Mouse (Mus musculus): ENCODE data around the gene Cap2.

Cap2 gene

DNA sequence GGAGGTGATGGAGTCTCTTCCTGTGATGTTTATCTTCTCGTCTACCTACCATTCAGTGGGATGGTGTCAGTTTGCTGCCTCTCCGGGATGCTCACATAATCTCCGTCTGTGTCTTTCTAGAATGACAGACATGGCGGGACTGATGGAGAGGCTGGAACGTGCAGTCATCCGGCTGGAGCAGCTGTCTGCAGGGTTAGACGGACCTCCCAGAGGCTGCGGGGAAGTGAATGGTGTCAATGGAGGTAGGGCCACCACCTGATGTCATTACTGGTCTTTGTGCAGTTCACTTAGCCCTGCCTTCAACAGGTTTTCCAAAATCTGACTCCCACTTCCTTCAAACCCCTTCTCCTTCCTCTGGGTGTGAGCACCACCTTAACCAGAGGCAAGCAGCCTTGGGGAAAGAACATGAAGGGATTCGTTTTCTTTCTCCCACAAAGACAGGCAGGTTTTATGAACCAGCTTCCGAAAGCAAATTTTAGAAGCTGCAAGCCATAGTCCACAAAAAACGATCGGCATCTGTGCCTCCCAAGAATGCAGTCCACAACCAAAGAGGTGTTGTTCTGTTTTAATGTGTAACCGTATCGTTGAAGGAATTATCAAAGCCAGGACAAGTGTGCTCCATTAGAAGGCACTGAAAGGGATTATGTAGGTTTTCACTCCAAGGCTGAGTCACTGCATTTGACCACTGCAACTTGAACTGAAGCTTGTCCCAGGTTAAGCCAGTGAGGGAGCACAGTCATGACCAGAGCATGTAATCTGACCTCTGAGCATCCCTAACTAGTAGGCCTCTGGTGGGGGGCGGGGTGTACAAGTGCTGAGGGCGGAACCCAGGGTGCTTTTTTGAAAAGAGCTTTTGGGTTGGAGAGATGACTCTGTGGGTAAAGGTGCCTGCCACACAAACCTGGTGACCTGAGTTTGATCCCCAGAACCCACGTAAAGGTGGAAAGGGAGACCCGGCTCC lies 23.9 kb downstream of the Cap2 start:
- in situ Hi-C loops (cut with MboI, MseI): no loop called here

DNA sequence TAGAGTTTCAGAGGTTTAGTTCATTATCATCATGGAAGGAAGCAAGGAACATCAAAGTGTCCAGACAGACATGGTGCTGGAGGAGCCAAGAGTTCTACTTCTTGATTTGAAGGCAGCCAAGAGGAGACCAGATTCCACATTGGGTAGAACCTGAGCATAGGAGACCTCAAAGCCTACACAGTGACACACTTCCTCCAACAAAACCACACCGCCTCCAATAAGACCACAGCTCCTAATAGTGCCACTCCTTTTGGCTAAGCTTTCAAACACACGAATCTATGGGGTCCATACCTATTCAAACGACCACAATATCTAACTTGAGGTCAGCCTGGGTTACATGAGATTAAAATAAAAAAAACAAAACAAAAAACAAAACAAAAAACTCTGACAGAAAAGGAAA lies 25.0 kb downstream of the Cap2 start:
- in situ Hi-C loops (cut with MboI, MseI): no loop called here

DNA sequence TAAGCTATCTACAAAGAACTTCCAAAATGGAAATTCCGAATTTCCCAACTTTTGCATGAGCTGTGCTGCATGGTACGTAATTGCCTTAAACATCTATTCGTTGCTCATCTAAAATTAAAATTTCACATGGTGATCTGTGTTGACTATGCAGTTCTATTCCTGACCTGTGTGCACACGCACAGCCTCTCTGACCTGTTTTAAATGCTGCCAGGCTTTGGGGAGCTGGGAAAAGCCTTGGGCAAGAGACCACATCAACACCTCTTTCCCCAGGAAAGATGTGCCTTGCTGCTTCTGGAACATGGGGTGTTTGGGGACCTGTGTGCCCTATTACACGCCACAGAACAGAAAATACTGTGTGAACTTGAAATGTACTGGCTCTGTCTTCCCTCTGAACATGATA lies 25.7 kb downstream of the Cap2 start:
- in situ Hi-C loops (cut with MboI, MseI): no loop called here

DNA sequence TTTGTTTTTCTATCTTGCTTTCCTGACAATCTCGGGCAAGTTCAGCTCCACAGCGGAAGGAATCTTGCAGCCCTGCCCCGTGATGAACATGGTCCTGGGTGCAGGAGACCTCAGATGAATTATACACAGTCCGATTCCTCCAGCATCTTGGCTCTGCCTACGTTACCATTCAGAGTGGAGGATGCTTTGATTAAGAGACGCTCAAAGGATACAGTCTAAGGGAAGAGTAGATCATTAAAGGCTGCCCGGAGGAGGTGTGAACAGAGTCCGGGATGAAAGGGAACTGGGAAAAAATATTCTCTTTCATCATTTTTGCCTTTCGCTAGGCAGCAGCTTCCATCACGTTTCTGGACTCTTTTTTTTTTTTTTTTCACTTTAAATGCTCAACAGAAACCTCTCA lies 27.4 kb downstream of the Cap2 start:
- in situ Hi-C loops (cut with MboI, MseI): no loop called here

DNA sequence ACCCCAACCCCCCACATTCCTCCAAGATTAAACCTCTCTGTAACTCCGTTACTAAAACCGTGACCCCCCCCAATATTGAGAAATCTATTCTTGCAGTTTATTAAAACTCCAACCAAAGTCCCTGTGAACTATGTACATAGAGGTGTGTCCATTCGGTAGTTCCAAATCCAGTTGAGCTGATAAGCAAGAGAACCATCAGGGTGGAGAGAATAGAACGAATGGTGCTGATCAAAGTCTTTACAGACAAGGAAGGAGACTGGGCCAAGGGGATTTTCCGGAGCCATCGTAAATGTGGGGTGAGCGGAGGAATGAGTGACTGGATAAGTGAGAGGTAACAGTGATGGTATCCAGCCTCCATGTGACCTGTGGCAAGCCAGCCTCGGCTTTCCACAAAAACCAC lies 28.9 kb downstream of the Cap2 start:
- in situ Hi-C loops (cut with MboI, MseI): no loop called here

DNA sequence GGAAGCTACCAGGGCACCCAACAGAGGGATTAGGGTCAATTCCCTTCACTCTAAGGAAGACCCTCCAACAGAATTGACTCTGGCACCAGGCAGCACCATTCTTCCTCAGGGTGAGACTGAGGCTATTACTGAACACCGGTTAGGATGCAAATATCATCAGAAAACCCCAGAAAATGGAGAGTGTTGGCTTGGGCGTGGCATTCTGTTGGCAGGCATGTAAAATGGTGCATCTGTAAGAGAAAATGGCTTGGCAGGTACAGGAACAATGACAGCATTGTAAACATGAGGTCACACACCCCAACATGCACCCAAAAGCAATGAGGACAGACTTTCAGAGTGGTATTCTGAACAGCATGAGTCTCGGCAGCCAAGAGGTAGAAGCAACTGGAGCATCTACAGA lies 30.0 kb downstream of the Cap2 start:
- in situ Hi-C loops (cut with MboI, MseI): no loop called here

DNA sequence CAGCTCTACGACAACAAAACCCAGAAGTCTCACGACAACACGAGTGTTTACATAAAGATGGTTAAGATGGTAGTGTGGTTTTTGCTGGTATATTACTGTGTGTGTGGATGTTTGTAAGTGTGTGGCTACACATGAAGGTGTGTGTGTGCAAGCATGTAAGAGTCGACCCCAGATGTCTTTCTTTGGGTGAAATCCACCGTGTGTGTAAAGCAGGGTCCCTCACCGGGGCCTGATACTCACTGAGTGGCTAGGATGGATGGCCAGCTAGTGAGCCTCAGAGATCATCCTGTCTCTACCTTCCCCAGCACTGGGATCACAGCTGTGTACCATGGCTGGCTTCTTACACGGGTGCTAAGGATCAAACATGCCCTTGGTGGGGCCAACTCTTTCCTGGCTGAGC lies 30.6 kb downstream of the Cap2 start:
- in situ Hi-C loops (cut with MboI, MseI): no loop called here

DNA sequence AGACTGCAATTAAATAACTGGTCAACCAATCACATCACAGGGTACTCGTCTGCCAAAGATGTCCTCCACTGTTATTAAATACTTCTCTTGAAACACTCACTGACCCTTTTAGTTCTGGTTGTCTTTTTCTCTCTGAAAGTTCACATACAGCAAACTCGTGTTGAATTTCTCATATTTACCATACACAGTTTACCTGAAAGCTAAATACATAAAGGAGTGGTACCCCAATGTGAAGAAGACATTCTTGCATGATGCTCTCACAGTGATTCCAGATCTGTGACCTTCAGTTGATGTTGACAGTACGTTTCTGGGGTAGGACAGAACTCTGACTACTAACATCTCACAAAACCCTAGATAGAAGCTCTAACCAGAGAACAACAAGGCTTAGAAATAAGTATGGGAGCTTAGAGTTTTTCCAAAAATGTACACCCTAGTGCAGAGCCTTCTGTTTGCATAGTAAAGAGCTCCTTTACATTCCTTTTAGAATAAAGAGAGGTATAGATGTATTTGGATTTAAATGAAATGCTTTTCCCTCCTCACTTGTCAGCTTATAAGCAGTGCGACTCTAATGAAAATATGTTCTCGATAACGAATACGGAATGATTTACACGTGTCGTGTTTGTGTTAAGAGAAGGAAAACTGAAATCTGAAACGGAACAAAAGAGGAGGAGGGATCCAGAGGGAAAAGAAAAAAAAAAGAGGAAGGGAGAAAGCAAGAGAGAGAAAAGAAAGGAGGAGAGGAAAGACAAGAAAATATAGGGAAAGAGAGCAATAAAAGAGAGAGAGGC lies 31.9 kb downstream of the Cap2 start:
- in situ Hi-C loops (cut with MboI, MseI): no loop called here

DNA sequence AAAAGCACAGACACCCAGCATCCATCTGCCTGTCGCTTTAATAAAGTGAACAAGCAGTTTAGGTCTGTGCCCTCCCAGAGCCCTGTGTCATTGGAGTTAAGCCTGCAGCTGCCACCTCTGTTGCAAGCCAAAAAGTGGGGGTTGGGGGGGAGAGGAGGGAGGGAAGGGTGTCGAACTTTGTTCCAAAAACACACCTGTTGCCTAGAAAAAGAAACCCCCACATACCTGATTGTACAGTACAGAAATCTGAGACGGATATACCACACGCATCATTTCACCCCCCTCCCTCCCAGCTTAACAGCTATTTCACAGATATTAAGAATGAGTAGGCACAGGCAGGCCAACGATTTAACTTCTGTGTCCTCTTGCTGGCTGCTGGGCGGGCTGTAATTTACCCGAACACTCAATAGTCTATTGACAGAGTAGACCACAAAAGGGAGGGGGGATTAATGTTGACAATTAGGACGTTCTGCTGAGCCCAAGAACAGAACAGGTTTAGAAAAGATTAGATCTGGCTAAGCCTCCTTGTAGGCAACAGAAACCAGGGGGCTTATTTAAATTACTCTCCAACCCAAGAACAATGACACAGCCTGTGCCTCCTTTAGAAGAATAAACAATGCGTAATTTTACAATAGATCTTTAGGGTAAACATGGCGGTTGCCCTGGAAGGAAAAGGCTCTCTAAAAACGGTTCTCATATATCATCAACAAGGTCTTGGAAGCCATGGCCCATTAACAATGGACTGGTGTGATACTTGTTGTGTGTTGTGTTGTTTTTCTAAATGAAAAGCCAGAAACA lies 32.7 kb downstream of the Cap2 start:
- in situ Hi-C loops (cut with MboI, MseI): no loop called here

DNA sequence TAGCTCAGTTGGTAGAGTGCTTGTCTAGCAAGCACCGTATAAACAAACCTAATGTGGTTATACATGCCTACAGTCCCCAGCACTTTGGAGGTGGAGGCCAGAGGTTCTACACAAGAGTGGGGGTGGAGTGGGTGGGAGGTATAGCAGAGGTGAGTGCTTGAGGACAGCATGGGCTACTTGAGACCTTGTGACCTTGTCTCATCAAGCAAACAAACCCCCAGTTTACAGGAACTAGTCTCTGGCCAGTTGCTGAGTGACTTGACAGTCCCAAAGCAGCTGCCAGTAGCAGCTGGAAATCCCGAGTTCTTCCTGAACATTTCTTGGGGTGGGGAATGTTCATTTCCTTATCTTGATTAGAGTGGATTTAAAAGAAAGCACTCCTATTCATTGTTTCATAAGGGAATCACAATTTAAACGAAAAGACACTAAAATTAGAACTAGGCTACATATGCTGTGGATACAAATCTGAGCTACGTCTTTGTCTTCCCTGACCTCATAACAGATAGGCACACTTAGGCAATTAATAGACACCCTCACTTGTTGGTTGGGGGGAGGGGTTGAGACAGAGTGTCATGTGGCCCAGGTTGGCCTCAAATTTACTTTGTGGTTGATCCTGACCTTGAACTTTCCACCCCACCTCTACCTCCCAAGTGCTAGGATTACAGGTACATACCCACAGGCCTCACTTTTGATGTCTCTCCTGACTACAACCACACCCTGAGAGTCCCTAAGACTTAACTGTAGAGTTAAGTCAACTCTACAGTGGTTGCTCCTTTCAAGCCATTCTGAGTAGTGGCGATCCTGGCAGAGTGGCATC lies 33.5 kb downstream of the Cap2 start:
- in situ Hi-C loops (cut with MboI, MseI): no loop called here

DNA sequence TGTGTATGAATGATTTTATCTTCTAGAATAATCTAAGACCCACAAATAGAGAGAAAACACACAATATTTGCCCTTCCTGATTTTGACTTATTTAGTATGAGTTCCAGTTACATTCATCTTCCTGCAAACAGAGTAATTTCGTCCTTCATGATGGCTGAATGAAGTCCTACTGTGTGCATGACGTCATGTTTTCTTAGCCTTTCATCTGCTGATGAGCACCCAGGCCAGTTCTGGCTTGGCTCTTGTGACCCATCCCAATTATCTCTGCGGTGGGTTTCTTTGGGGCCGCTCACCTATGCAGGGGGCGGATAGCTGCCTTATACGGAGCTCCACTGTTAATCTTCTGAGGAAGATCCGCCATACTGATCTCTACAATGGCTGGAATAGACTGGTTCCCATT lies 37.6 kb downstream of the Cap2 start:
- in situ Hi-C loops (cut with MboI, MseI): no loop called here

DNA sequence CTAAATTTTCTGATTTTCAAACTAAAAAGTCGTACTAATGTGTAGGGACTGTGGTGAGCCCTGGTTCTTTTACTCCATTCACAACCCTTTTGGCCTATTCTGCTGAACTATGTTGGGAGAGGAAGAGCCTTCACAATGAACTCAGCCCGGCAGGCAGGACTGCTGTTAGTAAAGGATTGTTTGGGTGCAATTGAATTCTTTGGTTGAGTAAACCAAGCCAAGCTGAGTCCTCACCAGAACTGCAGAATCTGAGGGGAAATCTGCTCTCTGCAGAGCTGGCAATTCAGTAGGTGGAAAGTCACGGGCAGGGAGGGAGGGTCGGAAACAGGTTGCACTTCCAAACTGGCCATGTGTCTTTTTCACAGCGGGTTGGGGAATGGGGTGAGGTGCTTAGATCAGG lies 39.3 kb downstream of the Cap2 start:
- in situ Hi-C loops (cut with MboI, MseI): no loop called here

DNA sequence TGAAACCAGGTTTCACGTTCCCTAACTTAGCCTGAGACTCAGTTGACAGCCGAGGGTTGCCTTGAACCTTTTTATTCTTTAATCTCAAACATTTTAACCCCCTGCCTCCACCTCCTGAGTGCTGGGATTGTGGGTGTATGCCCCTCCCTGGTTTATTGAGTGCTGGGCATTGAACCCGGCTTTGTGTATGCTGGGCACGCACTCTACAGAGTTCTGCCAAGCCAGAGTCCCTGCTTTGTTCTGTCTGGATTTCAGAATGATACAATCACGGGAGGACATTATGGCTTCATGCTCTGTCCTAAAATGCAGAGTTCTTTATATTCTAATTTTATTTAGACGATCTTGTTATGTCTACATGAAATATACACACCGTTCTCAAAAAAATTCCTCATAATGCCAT lies 41.1 kb downstream of the Cap2 start:
- in situ Hi-C loops (cut with MboI, MseI): no loop called here

DNA sequence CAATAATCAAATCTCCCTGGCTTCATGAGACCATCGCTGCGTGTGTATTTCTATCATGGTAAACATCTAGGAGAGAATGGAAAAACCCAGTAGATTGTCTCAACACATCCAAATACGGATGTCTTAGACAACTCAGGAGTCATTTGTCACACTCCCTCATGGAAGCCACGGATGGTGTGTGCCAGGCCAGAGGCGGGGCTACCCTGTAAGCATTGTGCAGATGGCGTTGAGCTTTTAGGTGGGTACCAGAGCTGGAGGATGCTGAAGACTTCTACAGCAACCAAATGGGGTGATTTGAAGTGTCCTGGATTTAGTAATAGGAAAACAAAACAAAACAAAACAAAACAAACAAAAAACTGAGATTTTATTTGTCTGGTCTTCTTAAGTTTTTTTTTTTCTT lies 43.0 kb downstream of the Cap2 start:
- in situ Hi-C loops (cut with MboI, MseI): no loop called here

DNA sequence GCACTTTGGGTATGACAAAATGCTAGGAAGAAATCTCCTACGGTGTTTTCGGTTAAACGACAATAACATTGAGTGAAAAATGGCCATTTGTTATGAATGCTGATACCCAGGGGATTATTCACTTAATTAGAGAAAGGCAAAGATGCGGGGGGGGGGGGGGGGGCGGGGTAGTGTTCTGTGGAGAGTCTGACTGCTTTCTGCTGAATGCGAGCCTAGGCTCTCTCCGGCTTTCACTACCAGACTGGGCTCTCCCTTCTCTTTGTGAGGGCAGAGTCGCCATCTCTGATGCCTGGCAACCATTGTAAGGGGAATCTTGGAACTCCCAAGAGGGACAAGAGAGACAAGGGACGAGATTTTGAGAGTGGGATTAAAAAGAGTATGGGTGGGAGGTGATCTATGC lies 43.4 kb downstream of the Cap2 start:
- in situ Hi-C loops (cut with MboI, MseI): no loop called here

DNA sequence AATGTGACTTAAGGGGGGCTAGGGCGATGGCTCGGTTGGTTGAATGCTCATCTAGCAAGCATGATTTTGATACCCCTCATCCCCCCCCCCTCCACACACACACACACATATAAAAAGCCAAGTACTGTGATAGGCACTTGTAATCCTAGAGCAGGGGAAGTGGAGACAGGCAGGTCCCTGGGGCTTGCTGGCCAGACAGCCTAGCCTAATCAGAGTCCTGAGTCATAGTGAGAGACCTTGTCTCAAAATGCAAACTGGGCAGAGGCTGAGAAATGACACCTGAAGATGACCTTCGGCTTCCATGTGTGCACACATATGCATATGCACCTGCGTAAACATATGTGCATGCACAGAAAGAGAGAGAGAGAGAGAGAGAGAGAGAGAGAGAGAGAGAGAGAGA lies 45.2 kb downstream of the Cap2 start:
- in situ Hi-C loops (cut with MboI, MseI): no loop called here

DNA sequence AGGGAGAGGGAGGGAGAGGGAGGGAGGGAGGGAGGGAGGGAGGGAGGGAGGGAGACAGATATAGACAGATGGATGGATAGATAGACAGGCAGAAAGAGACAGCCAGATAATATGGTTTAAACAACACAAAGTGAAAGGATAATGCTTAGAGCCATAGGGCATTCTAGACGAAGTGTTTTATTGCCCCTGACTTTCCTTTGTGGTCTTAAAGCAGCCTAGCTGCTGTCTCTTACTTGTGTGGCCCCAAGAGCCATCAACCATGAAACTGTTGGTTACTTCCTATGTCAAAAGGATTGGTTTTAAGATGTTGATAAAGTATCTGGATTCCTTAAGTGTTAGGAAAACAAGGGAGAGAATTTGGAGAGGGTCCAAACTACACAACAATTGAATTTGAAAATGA lies 45.6 kb downstream of the Cap2 start:
- in situ Hi-C loops (cut with MboI, MseI): no loop called here

DNA sequence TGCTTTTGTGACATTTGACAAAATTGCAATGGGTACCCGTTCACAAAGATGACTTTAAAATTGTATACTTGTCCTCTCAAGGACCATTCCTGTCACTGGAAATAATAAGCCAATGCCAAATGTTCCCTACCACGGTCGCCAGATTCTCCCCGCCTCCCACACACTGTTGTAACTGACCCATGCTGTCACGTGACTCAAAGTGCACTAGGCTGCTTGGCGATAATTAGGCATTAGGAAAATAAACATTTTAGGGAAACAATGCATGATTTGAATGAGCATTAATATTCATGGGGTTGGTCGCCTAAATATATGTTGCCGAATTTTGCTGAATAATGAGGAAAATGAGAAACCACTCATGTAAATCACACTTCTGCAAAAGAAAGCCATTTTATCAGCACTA lies 46.5 kb downstream of the Cap2 start:
- in situ Hi-C loops (cut with MboI, MseI): no loop called here

DNA sequence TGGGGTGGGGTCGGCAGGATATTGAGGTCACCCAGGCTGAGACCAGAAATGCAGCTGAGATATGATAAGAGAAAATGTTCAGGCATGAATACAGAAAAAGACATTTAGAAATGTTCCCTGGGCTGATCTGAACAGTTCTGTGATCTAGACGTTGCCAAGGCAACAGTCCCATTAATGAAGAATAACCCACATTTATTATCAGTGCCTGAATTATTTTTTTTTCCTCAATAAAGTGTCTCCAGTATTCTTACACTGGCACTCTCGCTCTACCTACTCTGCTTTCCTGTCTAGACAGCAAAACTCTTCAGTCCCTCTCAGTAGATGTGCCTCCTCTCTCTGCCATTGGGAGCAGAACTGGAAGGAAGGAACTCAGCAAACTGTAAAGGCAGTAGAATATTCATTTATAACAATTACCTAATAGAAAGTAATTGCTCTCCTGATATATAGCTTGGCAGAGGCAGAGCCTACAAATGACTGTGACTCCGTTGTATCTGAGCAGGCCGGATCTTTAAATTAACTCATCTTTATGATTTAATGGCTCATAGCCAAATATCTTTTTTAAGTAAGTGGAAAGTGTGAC lies 47.0 kb downstream of the Cap2 start:
- in situ Hi-C loops (cut with MboI, MseI): no loop called here

DNA sequence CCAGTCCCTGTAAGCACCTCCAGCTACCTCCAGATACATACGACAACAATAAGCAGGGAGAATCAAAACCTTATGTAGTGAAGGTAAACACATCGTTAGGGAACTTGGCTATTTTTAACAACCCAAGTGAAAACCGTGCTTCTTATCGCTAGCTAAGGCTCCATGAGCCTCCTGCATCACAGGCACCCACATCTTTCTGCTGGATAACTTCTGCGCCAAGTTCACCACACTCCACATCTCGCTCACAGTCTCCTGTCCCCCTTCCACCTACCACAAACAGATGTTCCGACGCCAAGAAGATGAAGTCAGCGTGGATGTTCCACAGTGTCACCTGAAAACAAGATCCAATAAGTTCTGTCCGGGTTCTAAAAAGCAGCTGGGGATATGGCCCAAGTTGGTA lies 49.0 kb downstream of the Cap2 start:
- in situ Hi-C loops (cut with MboI, MseI): no loop called here

DNA sequence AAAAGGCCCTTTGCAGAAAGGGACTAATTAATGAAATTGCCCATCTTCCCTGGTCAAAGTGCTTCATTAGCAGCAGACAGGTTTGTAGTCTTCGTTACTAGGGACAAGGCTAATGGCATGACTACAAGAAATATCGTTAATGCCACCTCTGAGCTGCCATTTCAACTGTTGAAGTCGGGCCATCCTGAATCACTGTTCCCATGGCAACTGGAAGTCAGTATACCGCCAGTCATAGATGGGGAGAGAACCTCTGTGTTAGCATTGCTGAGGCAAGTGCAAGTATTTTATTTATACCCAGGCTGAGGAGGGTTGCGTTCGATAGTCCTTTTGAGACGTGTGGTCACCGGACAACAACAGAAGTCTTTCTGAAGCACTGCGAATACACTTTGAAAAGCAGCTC lies 53.1 kb downstream of the Cap2 start:
- in situ Hi-C loops (cut with MboI, MseI): no loop called here
